Mouse (Mus musculus): ENCODE data around the gene Agpat1. TPM values are rescaled to one million over a fixed set of nuclear protein-coding genes. Genes with fewer than 3 reads are reported as not detected.

Agpat1 gene
- polyA plus RNA-seq, 1 experiment from 2014 or later, result 122 TPM

GRCm38 (mm10) chr17:34596098-34596497, 8.0 kb upstream of the Agpat1 start:
- Histone ChIP-seq H3K27me3 (replicated peaks; ENCODE audit: control insufficient read depth, insufficient read depth, low read length) (no peaks in the 10 kb centered on the region), H3K9me3 (ENCODE audit: control insufficient read depth, low read length) (no peaks in the 10 kb centered on the region), H3K9ac (ENCODE audit: low read depth, low read length) (no peak overlapping the region), H3K4me3 (ENCODE audit: low read length) (no peak overlapping the region), H3K4me1 (ENCODE audit: control insufficient read depth, insufficient read depth, low read depth, low read length) (peaks cover 18% of the 10 kb centered on the region), H3K36me3 (ENCODE audit: control insufficient read depth, insufficient read depth, low read length) (peaks cover 12% of the 10 kb centered on the region), H3K4me2 (ENCODE audit: low read length) (no peak overlapping the region), H3K27ac (ENCODE audit: low read depth, low read length) (no peak overlapping the region)
- no peak for ATAC-seq
- WGBS, result 82% methylated on average over 8 of the region's 8 CpGs

- Histone ChIP-seq H3K9ac (ENCODE audit: low read depth, low read length) (no peak within 1 kb of the TSS; the same call in 1 of the 2 replicates), H3K4me2 (ENCODE audit: low read length) (no peak within 1 kb of the TSS), H3K36me3 (ENCODE audit: control insufficient read depth, insufficient read depth, low read length) (peaks cover 12% of the 10 kb centered on the region), H3K4me1 (ENCODE audit: control insufficient read depth, insufficient read depth, low read depth, low read length) (peaks cover 20% of the 10 kb centered on the region), H3K4me3 (ENCODE audit: low read length) (no peak within 1 kb of the TSS), H3K27ac (ENCODE audit: low read depth, low read length) (no peak within 1 kb of the TSS), H3K9me3 (ENCODE audit: control insufficient read depth, low read length) (no peaks in the 10 kb centered on the region), H3K27me3 (replicated peaks; ENCODE audit: control insufficient read depth, insufficient read depth, low read length) (no peaks in the 10 kb centered on the region)
- no peak for ATAC-seq
- WGBS, result 22% methylated on average over 6 of the region's 6 CpGs
Observed at GRCm38 (mm10) chr17:34597566-34598095, 6.4 kb upstream of the Agpat1 start, which contains the start of gene Ager. TSS of gene Ager (plus strand) at chr17:34597862.

- H3K4me1 ChIP-seq (ENCODE audit: control insufficient read depth, insufficient read depth, low read depth, low read length), result peaks cover 13% of the 10 kb centered on the region
- no peaks in the 10 kb centered on the region for H3K27me3 ChIP-seq (replicated peaks; ENCODE audit: control insufficient read depth, insufficient read depth, low read length)
- no peaks in the 10 kb centered on the region for H3K9me3 ChIP-seq (ENCODE audit: control insufficient read depth, low read length)
- H3K4me2 ChIP-seq (ENCODE audit: low read length), result no peak overlapping the region
- H3K27ac ChIP-seq (ENCODE audit: low read depth, low read length), result no peak overlapping the region
- ATAC-seq, result no peak
- 77% methylated on average over 9 of the region's 9 CpGs for WGBS
- H3K4me3 ChIP-seq (ENCODE audit: low read length), result no peak overlapping the region
- H3K9ac ChIP-seq (ENCODE audit: low read depth, low read length), result no peak overlapping the region
- peaks cover 12% of the 10 kb centered on the region for H3K36me3 ChIP-seq (ENCODE audit: control insufficient read depth, insufficient read depth, low read length)
Observed at GRCm38 (mm10) chr17:34599891-34600290, 4.2 kb upstream of the Agpat1 start.

- 89% methylated on average over 12 of the region's 12 CpGs for WGBS
- Histone ChIP-seq H3K4me3 (ENCODE audit: low read length) (0 out of 2 replicates have a peak overlapping the region, but pooled peaks have one; percentile 65), H3K36me3 (ENCODE audit: control insufficient read depth, insufficient read depth, low read length) (peaks cover 7% of the 10 kb centered on the region), H3K4me1 (ENCODE audit: control insufficient read depth, insufficient read depth, low read depth, low read length) (peaks cover 20% of the 10 kb centered on the region), H3K27ac (ENCODE audit: low read depth, low read length) (no peak overlapping the region), H3K9ac (ENCODE audit: low read depth, low read length) (peak overlapping the region; percentile 19; the same call in 1 of the 2 replicates), H3K27me3 (replicated peaks; ENCODE audit: control insufficient read depth, insufficient read depth, low read length) (no peaks in the 10 kb centered on the region), H3K9me3 (ENCODE audit: control insufficient read depth, low read length) (no peaks in the 10 kb centered on the region), H3K4me2 (ENCODE audit: low read length) (no peak overlapping the region)
- ATAC-seq, result no peak
Observed at GRCm38 (mm10) chr17:34601796-34602195, 2.3 kb upstream of the Agpat1 start.

GRCm38 (mm10) chr17:34603375-34604060, 544 bp upstream of the Agpat1 start, which contains the start of gene Rnf5:
TSS of gene Rnf5 (minus strand) at chr17:34603690.
- no peaks in the 10 kb centered on the region for H3K27me3 ChIP-seq (replicated peaks; ENCODE audit: control insufficient read depth, insufficient read depth, low read length)
- peak within 1 kb of the TSS; percentile 91 for H3K4me2 ChIP-seq (ENCODE audit: low read length)
- ATAC-seq, result peak; percentile 95
- peak within 1 kb of the TSS; percentile 78 for H3K9ac ChIP-seq (ENCODE audit: low read depth, low read length)
- under 1% methylated on average over 30 of the region's 30 CpGs for WGBS
- H3K4me3 ChIP-seq (ENCODE audit: low read length), result peak within 1 kb of the TSS; percentile 65
- peak within 1 kb of the TSS; percentile 86 for H3K27ac ChIP-seq (ENCODE audit: low read depth, low read length)
- H3K4me1 ChIP-seq (ENCODE audit: control insufficient read depth, insufficient read depth, low read depth, low read length), result peaks cover 32% of the 10 kb centered on the region
- H3K9me3 ChIP-seq (ENCODE audit: control insufficient read depth, low read length), result no peaks in the 10 kb centered on the region
- H3K36me3 ChIP-seq (ENCODE audit: control insufficient read depth, insufficient read depth, low read length), result peaks cover 7% of the 10 kb centered on the region

- Histone ChIP-seq H3K4me1 (ENCODE audit: control insufficient read depth, insufficient read depth, low read depth, low read length) (peaks cover 36% of the 10 kb centered on the region), H3K4me3 (ENCODE audit: low read length) (peak overlapping the region; percentile 60), H3K4me2 (ENCODE audit: low read length) (peak overlapping the region; percentile 91), H3K27me3 (replicated peaks; ENCODE audit: control insufficient read depth, insufficient read depth, low read length) (no peaks in the 10 kb centered on the region), H3K27ac (ENCODE audit: low read depth, low read length) (peak overlapping the region; percentile 86), H3K36me3 (ENCODE audit: control insufficient read depth, insufficient read depth, low read length) (peaks cover 7% of the 10 kb centered on the region), H3K9me3 (ENCODE audit: control insufficient read depth, low read length) (no peaks in the 10 kb centered on the region), H3K9ac (ENCODE audit: low read depth, low read length) (peak overlapping the region; percentile 82)
- 15% methylated on average over 24 of the region's 24 CpGs for WGBS
- no peak for ATAC-seq
Observed at GRCm38 (mm10) chr17:34604511-34605237, 612 bp downstream of the Agpat1 start.

- H3K4me2 ChIP-seq (ENCODE audit: low read length), result peak overlapping the region; percentile 91
- peak; percentile 56 for ATAC-seq
- H3K27ac ChIP-seq (ENCODE audit: low read depth, low read length), result peak overlapping the region; percentile 86
- peaks cover 36% of the 10 kb centered on the region for H3K4me1 ChIP-seq (ENCODE audit: control insufficient read depth, insufficient read depth, low read depth, low read length)
- peak overlapping the region; percentile 60 for H3K4me3 ChIP-seq (ENCODE audit: low read length)
- H3K27me3 ChIP-seq (replicated peaks; ENCODE audit: control insufficient read depth, insufficient read depth, low read length), result no peaks in the 10 kb centered on the region
- no peaks in the 10 kb centered on the region for H3K9me3 ChIP-seq (ENCODE audit: control insufficient read depth, low read length)
- 0% methylated on average over 23 of the region's 30 CpGs for WGBS
- H3K9ac ChIP-seq (ENCODE audit: low read depth, low read length), result peak overlapping the region; percentile 82
- H3K36me3 ChIP-seq (ENCODE audit: control insufficient read depth, insufficient read depth, low read length), result peaks cover 6% of the 10 kb centered on the region
Observed at GRCm38 (mm10) chr17:34605609-34606008, 1.5 kb downstream of the Agpat1 start.

GRCm38 (mm10) chr17:34606186-34607039, 2.4 kb downstream of the Agpat1 start:
- Histone ChIP-seq H3K27me3 (replicated peaks; ENCODE audit: control insufficient read depth, insufficient read depth, low read length) (no peaks in the 10 kb centered on the region), H3K9me3 (ENCODE audit: control insufficient read depth, low read length) (no peaks in the 10 kb centered on the region), H3K4me3 (ENCODE audit: low read length) (peak overlapping the region; percentile 60), H3K27ac (ENCODE audit: low read depth, low read length) (peak overlapping the region; percentile 86), H3K4me2 (ENCODE audit: low read length) (peak overlapping the region; percentile 91), H3K9ac (ENCODE audit: low read depth, low read length) (peak overlapping the region; percentile 82), H3K4me1 (ENCODE audit: control insufficient read depth, insufficient read depth, low read depth, low read length) (peaks cover 36% of the 10 kb centered on the region), H3K36me3 (ENCODE audit: control insufficient read depth, insufficient read depth, low read length) (peaks cover 7% of the 10 kb centered on the region; the same call in 1 of the 2 replicates)
- 18% methylated on average over 30 of the region's 32 CpGs for WGBS
- no peak for ATAC-seq
